Mouse (Mus musculus): Measurements from ENCODE around the gene 1700029F12Rik.

DNA sequence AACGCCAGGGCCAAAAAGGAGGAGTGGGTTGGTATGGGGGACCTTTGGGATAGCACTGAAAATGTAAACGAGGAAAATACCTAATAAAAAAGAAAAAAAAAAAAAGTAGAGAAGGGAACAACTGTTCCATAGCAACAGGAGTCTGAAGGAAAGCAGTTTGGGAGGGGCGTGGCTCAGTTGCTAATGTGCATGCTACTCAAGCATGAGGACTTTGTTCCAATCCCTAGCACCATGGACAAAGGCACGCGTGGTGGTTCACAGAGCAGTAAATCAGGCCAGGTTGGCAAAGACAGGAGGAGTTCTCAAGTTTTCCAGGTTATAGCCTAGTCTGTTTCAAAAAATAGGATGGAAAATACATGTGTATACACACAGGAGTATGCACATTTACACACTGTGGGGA lies 14.0 kb downstream of the 1700029F12Rik start:
- TF ChIP-seq ZKSCAN1 (IDR thresholded peaks at IDR 0.05; ENCODE audit: borderline replicate concordance, low read depth, low read length) (no peak), CHD1 (IDR thresholded peaks at IDR 0.05; ENCODE audit: low read depth, low read length) (no peak), MAZ (IDR thresholded peaks at IDR 0.05; ENCODE audit: low read depth, low read length) (no peak), MAX (IDR thresholded peaks at IDR 0.05; ENCODE audit: low read length) (no peak), ELF1 (IDR thresholded peaks at IDR 0.05; ENCODE audit: low read depth, low read length) (no peak), CTCF (conservative IDR thresholded peaks at IDR 0.05 in 1 of 2, IDR thresholded peaks at IDR 0.05 in 1 of 2; ENCODE audit: low read depth in 2 of 2, low read length in 2 of 2) (no peak), SMC3 (IDR thresholded peaks at IDR 0.05; ENCODE audit: low read depth, low read length) (no peak), MEF2A (IDR thresholded peaks at IDR 0.05; ENCODE audit: borderline replicate concordance, low read depth, low read length) (no peak), EP300 (IDR thresholded peaks at IDR 0.05; ENCODE audit: low read length) (no peak), NELFE (IDR thresholded peaks at IDR 0.05; ENCODE audit: low read depth, low read length) (no peak), USF1 (IDR thresholded peaks at IDR 0.05; ENCODE audit: low read depth, low read length) (no peak), E2F4 (IDR thresholded peaks at IDR 0.05; ENCODE audit: insufficient replicate concordance, low read depth, low read length) (no peak)

Data from CH12.LX (cell line).